Mouse (Mus musculus): ENCODE data around the gene Ddx28. TPM values are rescaled to one million over a fixed set of nuclear protein-coding genes. Genes with fewer than 3 reads are reported as not detected.
A peak's percentile ranks its signal among the peaks of the same experiment; 100 is the strongest.
"Not testable (repeated sequence)": the region's sequence is repeated elsewhere in the genome, so short reads cannot be mapped to it uniquely, and the experiment has no call there.

Ddx28 gene
- total RNA-seq, 2 experiments from 2014 or later, result 13.4 to 13.8 TPM

GRCm38 (mm10) chr8:106018039-106018438 lies 6.4 kb upstream of the Ddx28 start:
- intact Hi-C loops (cut with DNase I), result no loop called here
- DNase-seq (ENCODE audit: low spot score in 2 of 2), result no peak

- intact Hi-C loops (cut with DNase I), result no loop called here
- DNase-seq (ENCODE audit: low spot score in 2 of 2), result no peak
Measured at GRCm38 (mm10) chr8:106017130-106017529, 5.4 kb upstream of the Ddx28 start.

DNA sequence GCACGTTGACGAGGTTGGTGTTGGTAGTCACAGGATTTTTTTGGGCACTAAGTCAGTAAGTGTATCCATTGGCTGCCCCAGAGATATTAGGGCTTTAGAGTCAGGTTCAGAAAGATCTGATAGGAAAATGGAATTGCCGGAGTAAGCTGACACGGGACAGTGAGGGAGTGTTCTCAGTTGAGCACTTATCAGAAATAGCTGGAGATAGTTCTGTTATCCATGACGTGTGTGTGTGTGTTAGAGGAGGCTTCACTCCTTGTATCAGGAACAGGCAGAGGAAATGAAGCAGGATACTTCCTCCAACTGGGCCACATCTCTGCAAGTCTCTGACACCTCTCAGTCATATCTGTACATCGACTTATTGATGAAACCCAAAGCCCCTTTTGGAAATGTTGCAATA lies 4.6 kb upstream of the Ddx28 start:
- intact Hi-C loops (cut with DNase I), result no loop called here
- no peak for DNase-seq (ENCODE audit: low spot score in 2 of 2)

GRCm38 (mm10) chr8:106012203-106012602 lies 521 bp upstream of the Ddx28 start:
- DNase-seq (ENCODE audit: low spot score in 2 of 2), result not testable (repeated sequence)
- intact Hi-C loops (cut with DNase I), result loop anchor here (5.0 kb wide), 1 partner anchor 75 kb away; the partner anchor contains the start of gene Psmb10

GRCm38 (mm10) chr8:106010748-106011642 lies 687 bp downstream of the Ddx28 start:
- intact Hi-C loops (cut with DNase I), result loop anchor here (5.0 kb wide), 1 partner anchor 74 kb away; the partner anchor contains the start of gene Psmb10
- peak; percentile 92 to 96 for DNase-seq (ENCODE audit: low spot score in 2 of 2)

GRCm38 (mm10) chr8:106007891-106008290 lies 3.8 kb downstream of the Ddx28 start:
- DNase-seq (ENCODE audit: low spot score in 2 of 2); intact Hi-C loops (cut with DNase I): not testable (repeated sequence)

DNA sequence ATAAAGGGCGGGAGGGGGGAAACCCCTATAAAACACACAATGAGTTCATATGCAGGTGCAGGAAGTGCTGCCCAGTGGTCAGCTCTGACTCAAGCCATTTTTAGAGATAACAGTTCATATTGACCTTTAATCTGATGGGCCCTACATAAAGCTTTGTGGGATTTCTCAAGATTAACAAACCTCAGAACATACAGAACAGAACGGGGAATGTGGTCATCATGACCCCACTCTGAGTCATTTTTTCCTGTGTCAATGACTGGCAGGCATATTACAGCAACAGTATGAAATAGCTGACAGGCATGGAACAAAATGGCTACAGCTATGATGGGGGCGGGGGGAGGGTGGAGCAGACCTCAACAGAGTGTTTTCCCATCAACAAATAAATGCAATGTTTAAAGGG lies 4.5 kb downstream of the Ddx28 start:
- no peak for DNase-seq (ENCODE audit: low spot score in 2 of 2)
- intact Hi-C loops (cut with DNase I), result no loop called here

DNA sequence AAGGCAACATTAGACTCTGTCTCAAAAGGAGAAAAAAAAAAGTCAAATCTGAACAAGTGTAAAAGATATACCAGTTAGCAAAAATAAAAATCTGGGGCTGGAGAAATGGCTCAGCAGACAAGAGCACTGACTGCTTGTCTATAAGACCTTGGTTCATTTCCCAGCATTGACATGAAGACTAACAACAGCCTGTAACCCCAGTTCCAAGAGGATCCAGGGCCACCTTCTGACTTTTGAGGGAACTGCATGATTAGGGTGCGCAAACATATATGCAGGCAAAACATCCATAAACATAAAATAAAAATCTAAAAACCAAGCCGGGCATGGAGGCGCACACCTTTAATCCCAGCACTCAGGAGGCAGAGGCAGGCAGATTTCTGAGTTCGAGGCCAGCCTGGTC lies 5.3 kb downstream of the Ddx28 start:
- DNase-seq (ENCODE audit: low spot score in 2 of 2), result no peak
- intact Hi-C loops (cut with DNase I), result no loop called here

DNA sequence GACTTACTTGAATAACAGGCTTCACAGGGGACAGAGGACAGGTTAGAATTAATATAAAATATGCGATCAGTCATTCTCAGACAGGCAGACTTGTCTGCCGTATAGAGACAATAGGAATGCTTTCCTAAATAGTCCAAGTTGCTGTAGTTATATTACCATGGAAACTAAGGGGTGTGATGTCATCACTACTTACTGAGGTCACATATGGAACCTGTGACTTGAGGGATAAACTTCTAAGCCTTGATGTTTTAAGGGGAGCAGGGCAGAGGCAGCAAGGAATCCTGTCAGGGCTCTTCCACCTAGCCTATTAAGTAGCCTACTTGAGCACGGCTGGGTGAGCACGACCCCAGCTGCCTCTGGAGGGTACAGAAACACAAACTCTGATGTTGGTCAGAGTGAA lies 5.8 kb downstream of the Ddx28 start, which contains the start of gene Dpep2nb:
Gene Dpep2nb, minus strand, starts transcription at position 101 of the 400 bp plus-strand sequence.
- intact Hi-C loops (cut with DNase I), result no loop called here
- no peak for DNase-seq (ENCODE audit: low spot score in 2 of 2)

DNA sequence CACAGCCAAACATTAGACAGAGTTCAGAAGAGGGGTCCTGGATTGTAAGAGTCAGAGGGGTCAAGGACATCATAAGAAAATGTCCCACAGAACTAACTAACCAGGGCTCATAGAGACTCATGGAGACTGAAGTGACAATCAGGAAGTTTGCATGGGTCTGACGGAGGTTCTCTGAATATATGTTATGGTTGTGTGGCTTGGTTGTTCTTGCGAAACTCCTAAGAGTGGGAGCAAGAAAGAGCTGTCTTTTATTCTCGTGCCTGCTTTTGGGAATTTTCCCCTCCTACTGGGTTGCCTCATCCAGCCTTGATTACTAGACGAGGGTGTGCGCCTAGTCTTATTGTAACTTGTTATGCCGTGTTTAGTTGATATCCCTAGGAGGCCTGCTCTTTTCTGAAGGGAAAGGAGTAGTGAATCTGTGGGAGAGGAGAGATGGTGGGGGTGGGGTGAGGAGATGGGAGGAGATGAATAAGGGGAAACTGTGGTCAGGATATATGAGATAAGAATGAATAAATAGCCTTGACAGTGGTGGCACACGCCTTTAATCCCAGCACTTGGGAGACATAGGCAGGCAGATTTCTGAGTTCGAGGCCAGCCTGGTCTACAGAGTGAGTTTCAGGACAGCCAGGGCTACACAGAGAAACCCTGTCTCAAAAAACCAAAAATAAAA lies 7.0 kb downstream of the Ddx28 start:
- intact Hi-C loops (cut with DNase I), result no loop called here
- no peak for DNase-seq (ENCODE audit: low spot score in 2 of 2)

- intact Hi-C loops (cut with DNase I), result no loop called here
- DNase-seq (ENCODE audit: low spot score in 2 of 2), result no peak
Measured at GRCm38 (mm10) chr8:106001908-106002307, 9.8 kb downstream of the Ddx28 start.

DNA sequence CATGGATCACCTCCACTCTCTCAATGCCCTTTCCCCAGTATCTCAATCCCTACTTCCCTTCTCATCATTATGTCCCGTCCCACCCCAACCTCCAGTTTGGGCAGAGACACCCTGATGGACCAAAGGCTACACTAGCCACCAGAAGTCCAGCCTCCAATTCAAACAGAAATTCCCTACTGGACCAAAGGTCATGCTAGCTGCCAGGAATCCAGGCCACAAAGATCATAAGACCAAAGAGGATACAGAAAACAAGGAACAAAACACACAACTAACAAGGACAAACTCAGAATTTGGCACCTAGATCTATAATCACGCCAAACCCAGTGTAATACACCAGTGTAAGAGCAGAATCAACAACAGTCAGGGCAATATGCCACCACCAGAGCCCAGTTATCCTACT lies 12.7 kb downstream of the Ddx28 start:
- intact Hi-C loops (cut with DNase I), result no loop called here

GRCm38 (mm10) chr8:105996359-105996758 lies 15.3 kb downstream of the Ddx28 start:
- peak in 1 of 2 experiments; percentile 7 for DNase-seq (ENCODE audit: low spot score in 2 of 2)
- intact Hi-C loops (cut with DNase I), result no loop called here

More for the DNA sequence above, 12.7 kb downstream of the Ddx28 start:
- DNase-seq (ENCODE audit: low spot score in 2 of 2), result no peak

- DNase-seq (ENCODE audit: low spot score in 2 of 2), result no peak
- intact Hi-C loops (cut with DNase I), result no loop called here
Measured at GRCm38 (mm10) chr8:105993226-105993625, 18.5 kb downstream of the Ddx28 start.

DNA sequence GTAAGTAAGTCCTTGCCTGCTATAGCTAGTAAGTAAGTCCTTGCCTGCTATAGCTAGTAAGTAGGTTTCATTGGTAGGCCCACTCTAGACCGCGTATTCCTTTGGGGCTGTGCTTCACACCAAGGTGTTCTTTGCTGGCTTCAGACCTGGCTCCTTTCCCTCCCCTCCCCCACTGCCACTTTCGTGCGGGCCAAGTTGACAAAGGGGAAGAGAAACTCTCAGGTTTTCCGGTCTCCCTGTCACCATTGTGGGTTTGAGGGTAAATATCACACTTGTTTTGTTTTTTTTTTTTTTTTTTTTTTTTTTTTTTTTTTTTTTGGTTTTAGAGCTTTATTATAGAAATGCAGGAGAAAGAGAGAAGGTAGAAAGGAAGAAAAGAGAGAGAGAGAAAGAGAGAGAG lies 19.2 kb downstream of the Ddx28 start:
- intact Hi-C loops (cut with DNase I), result no loop called here
- no peak for DNase-seq (ENCODE audit: low spot score in 2 of 2)

DNA sequence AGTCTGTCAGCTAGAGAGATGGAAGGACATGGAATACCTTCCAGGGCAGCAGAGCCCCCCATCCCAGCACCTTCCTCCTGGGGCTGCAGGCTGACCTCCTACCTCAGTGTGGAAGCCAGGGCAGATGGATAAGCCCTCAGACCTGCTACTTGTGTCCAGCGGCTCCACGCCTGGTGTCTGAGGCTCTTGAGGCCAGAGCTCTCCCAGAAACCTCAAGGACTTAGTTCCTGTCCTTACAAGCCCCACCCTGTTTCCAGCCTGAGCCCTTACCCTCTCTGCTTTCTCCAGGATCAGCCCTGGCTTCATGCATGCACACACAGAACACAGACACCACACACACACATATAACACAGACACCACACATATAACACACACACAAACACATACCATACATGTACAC lies 20.1 kb downstream of the Ddx28 start:
- no peak for DNase-seq (ENCODE audit: low spot score in 2 of 2)
- intact Hi-C loops (cut with DNase I), result no loop called here

DNA sequence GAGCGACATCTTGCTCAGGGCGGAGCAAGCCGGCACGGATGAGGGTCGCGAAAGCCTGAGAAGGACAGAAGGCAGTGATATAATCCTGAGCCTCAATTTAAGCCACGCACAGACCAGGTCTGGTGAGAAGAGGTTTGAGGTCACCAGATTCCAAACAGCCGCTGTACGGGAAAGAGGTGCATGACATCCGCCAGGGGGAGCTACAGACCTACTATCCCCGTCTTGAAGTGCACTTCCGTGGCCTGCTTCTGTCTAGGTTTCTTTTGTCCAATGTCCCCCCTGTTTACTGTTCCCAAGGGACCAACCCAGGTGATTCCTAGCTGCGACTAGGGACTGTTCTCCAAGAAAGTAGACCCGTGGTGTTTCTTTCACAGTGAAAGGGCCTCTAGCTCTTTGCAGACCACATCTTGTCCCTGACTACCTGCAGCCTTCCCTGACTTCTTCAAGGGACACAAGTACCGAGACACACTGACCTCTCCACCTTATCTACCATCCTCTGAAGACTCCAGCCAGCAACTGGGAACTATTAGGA lies 20.8 kb downstream of the Ddx28 start, which contains the start of gene Dus2:
Gene Dus2, plus strand, starts transcription at position 482 of the 532 bp plus-strand sequence.
- DNase-seq (ENCODE audit: low spot score in 2 of 2), result peak; percentile 45 to 70
- intact Hi-C loops (cut with DNase I), result no loop called here

- intact Hi-C loops (cut with DNase I), result no loop called here
- DNase-seq (ENCODE audit: low spot score in 2 of 2), result no peak
Measured at GRCm38 (mm10) chr8:105988546-105988945, 23.1 kb downstream of the Ddx28 start.

- DNase-seq (ENCODE audit: low spot score in 2 of 2); intact Hi-C loops (cut with DNase I): not testable (repeated sequence)
Measured at GRCm38 (mm10) chr8:105983406-105983805, 28.3 kb downstream of the Ddx28 start.

GRCm38 (mm10) chr8:105981146-105981545 lies 30.5 kb downstream of the Ddx28 start:
- no peak for DNase-seq (ENCODE audit: low spot score in 2 of 2)
- intact Hi-C loops (cut with DNase I), result no loop called here

Measured in left cerebral cortex, postnatal 14 days (tissue).